Mouse (Mus musculus): ENCODE results near the gene S100pbp.

DNA sequence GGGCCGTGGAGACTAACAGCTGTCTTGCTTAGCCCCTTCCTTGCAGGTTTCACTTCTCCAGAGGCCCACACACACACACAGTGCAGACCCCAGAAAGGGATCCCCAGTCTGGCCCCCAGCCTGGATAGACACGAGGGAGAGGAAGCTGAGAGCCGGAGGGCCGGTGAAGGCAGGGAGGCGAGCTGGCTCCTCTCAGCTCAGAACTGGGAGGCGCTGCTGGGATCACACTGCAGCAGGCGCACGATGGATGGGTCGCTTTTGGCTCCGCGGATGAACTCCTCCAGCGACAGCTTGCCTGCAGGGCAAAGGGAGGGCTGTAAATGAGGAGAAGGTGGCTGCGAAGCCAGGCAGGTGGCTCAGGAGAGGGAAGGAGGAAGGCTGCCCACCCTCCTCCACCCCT, 77.3 kb downstream of the S100pbp start:
- TF ChIP-seq CTCF (IDR thresholded peaks at IDR 0.05; ENCODE audit: borderline replicate concordance, extremely low read depth, insufficient read depth, insufficient read length) (no peak), POLR2A (IDR thresholded peaks at IDR 0.05; ENCODE audit: borderline replicate concordance, extremely low read depth, insufficient read depth, insufficient read length, poor library complexity, severe bottlenecking) (no peak)

Measured in brain, embryonic 14.5 days (tissue).